Mouse (Mus musculus): ENCODE data around the gene Cyb5d2. TPM values are rescaled to one million over a fixed set of nuclear protein-coding genes. Genes with fewer than 3 reads are reported as not detected.
A peak's percentile ranks its signal among the peaks of the same experiment; 100 is the strongest.
"Not testable (repeated sequence)": the region's sequence is repeated elsewhere in the genome, so short reads cannot be mapped to it uniquely, and the experiment has no call there.

Gene Cyb5d2
- polyA plus RNA-seq, 1 experiment from 2014 or later, result 6.6 TPM

GRCm38 (mm10) chr11:72795149-72795454, 840 bp downstream of the Cyb5d2 start:
- H3K27ac ChIP-seq (ENCODE audit: low read length), result peak overlapping the region; percentile 83
- peak; percentile 22 for ATAC-seq (ENCODE audit: low read depth)
- no peaks in the 10 kb centered on the region for H3K9me3 ChIP-seq (ENCODE audit: control insufficient read depth, low read length)
- H3K4me1 ChIP-seq (replicated peaks; ENCODE audit: control insufficient read depth, insufficient read depth, low read length), result peaks cover 9% of the 10 kb centered on the region
- WGBS, result 12% methylated on average over 14 of the region's 14 CpGs
- no peaks in the 10 kb centered on the region for H3K27me3 ChIP-seq (ENCODE audit: control insufficient read depth, insufficient read depth, low read depth, low read length)
- H3K4me2 ChIP-seq (ENCODE audit: low read depth, low read length), result peak overlapping the region; percentile 86
- H3K9ac ChIP-seq (ENCODE audit: low read length), result peak overlapping the region; percentile 91
- H3K4me3 ChIP-seq (ENCODE audit: low read length), result peak overlapping the region; percentile 72
- H3K36me3 ChIP-seq (ENCODE audit: control insufficient read depth, insufficient read depth, low read length), result no peaks in the 10 kb centered on the region

DNA sequence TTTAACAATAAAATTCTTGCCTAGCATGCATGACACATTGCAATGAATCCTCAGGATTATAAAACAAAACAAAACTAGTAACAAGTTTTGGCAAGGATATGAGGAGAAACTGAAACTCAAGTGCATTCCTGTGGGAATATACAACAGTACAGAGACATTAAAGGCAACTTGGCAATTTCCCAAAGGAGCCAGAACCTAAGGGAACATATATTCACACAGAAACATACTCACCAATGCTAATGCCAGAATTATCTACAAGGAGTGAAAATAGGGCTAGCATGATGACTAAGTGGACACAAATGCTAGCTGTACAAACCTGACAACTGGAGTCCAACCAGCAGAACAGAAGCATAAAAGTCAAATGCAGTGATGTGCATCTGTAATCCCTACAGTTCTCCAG, 3.9 kb downstream of the Cyb5d2 start:
- Histone ChIP-seq H3K4me3 (ENCODE audit: low read length) (no peak overlapping the region), H3K4me2 (ENCODE audit: low read depth, low read length) (no peak overlapping the region), H3K9me3 (ENCODE audit: control insufficient read depth, low read length) (no peaks in the 10 kb centered on the region), H3K27ac (ENCODE audit: low read length) (no peak overlapping the region), H3K9ac (ENCODE audit: low read length) (no peak overlapping the region), H3K36me3 (ENCODE audit: control insufficient read depth, insufficient read depth, low read length) (no peaks in the 10 kb centered on the region), H3K27me3 (ENCODE audit: control insufficient read depth, insufficient read depth, low read depth, low read length) (no peaks in the 10 kb centered on the region), H3K4me1 (replicated peaks; ENCODE audit: control insufficient read depth, insufficient read depth, low read length) (peaks cover 9% of the 10 kb centered on the region)
- no peak for ATAC-seq (ENCODE audit: low read depth)

DNA sequence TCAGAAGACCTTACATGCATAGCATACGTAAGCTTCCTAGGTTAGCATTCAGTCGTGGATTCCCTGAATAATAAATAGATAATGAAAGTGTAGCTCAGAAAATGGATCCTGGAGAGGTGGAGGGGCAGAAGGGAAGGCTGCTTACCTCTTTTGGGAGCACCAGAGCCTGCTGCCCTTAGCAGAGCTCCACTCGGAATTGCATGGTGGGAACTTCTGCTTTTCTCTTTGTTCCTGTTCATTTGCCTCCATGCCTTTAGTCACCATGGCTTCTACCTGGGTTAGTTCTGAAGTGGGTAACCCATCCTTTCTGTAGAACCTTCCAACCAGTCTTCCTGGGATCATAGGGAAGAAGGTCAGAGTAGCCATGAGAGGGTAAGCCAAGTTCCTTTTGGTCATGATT, 13.4 kb downstream of the Cyb5d2 start:
- ATAC-seq (ENCODE audit: low read depth), result no peak
- no peaks in the 10 kb centered on the region for H3K4me1 ChIP-seq (replicated peaks; ENCODE audit: control insufficient read depth, insufficient read depth, low read length)
- no peak overlapping the region for H3K4me3 ChIP-seq (ENCODE audit: low read length)
- H3K27me3 ChIP-seq (ENCODE audit: control insufficient read depth, insufficient read depth, low read depth, low read length), result no peaks in the 10 kb centered on the region
- WGBS, result 78% methylated on average over 3 of the region's 3 CpGs
- H3K9me3 ChIP-seq (ENCODE audit: control insufficient read depth, low read length), result no peaks in the 10 kb centered on the region
- H3K27ac ChIP-seq (ENCODE audit: low read length), result no peak overlapping the region
- no peak overlapping the region for H3K9ac ChIP-seq (ENCODE audit: low read length)
- H3K36me3 ChIP-seq (ENCODE audit: control insufficient read depth, insufficient read depth, low read length), result no peaks in the 10 kb centered on the region
- no peak overlapping the region for H3K4me2 ChIP-seq (ENCODE audit: low read depth, low read length)

DNA sequence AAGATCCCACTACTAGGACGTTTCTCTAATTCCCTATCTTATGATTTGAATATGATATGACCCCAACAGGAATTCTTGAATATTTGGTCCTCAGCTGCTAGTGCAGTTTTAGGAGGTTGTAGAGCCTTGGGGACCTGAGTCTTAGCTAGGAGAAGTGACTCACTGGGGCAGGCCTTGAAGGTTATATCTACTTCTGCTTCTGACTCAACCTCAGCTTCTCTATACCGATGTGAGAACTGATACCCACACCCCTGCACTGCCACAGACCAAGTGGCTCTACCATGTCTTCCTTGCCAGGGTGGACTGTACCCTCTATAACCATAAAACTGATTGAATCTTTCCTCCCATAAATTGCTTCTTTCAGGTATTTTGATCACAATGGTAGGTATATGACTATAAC, 13.8 kb downstream of the Cyb5d2 start:
- Histone ChIP-seq H3K9ac (ENCODE audit: low read length) (no peak overlapping the region), H3K4me2 (ENCODE audit: low read depth, low read length) (no peak overlapping the region), H3K9me3 (ENCODE audit: control insufficient read depth, low read length) (no peaks in the 10 kb centered on the region), H3K4me1 (replicated peaks; ENCODE audit: control insufficient read depth, insufficient read depth, low read length) (no peaks in the 10 kb centered on the region), H3K36me3 (ENCODE audit: control insufficient read depth, insufficient read depth, low read length) (no peaks in the 10 kb centered on the region), H3K27ac (ENCODE audit: low read length) (no peak overlapping the region), H3K4me3 (ENCODE audit: low read length) (no peak overlapping the region), H3K27me3 (ENCODE audit: control insufficient read depth, insufficient read depth, low read depth, low read length) (no peaks in the 10 kb centered on the region)
- 70% methylated on average over 2 of the region's 2 CpGs for WGBS
- ATAC-seq (ENCODE audit: low read depth), result no peak

DNA sequence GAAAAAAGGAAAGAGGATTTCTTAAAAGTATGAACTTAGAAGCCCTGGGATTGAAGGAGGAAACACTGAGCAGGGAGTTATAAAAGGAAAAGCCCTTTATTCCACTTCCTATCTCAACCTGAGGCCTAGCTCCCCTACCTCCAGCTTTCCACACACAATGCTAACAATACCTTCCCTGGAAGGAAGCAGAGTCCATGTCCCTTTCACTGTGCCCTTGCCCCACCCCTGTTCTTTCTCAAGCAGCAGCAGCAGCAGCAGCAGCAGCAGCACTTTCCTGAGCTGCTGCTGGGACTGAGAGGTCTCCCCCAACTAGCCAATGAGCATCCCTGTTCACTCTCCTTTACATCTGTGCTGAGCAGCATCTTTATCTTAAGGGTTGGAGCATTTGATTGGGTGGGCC, 17.0 kb downstream of the Cyb5d2 start:
- Histone ChIP-seq H3K36me3 (ENCODE audit: control insufficient read depth, insufficient read depth, low read length) (no peaks in the 10 kb centered on the region), H3K4me3 (ENCODE audit: low read length) (no peak overlapping the region), H3K4me2 (ENCODE audit: low read depth, low read length) (no peak overlapping the region), H3K27me3 (ENCODE audit: control insufficient read depth, insufficient read depth, low read depth, low read length) (no peaks in the 10 kb centered on the region), H3K9me3 (ENCODE audit: control insufficient read depth, low read length) (no peaks in the 10 kb centered on the region), H3K4me1 (replicated peaks; ENCODE audit: control insufficient read depth, insufficient read depth, low read length) (no peaks in the 10 kb centered on the region), H3K27ac (ENCODE audit: low read length) (no peak overlapping the region), H3K9ac (ENCODE audit: low read length) (no peak overlapping the region)
- no peak for ATAC-seq (ENCODE audit: low read depth)

DNA sequence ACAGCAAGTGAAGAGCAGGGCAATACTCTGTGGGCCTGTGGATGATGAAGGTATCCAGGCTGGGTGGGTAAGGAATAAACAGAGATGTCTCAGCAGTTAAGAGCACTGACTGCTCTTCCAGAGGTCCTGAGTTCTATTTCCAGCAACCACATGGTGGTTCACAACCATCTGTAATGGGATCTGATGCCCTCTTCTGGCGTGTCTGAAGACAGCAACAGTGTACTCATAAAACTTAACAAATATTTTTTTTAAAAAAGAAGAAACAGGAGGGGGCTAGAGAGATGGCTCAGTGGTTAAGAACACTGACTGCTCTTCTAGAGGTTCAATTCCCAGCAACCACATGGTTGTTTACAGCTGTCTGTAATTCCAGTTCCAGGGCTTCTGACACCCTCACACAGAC, 23.3 kb downstream of the Cyb5d2 start:
- not testable (repeated sequence) for H3K4me3 ChIP-seq (ENCODE audit: low read length); H3K9ac ChIP-seq (ENCODE audit: low read length); H3K27me3 ChIP-seq (ENCODE audit: control insufficient read depth, insufficient read depth, low read depth, low read length); ATAC-seq (ENCODE audit: low read depth); H3K4me1 ChIP-seq (replicated peaks; ENCODE audit: control insufficient read depth, insufficient read depth, low read length); H3K27ac ChIP-seq (ENCODE audit: low read length); H3K36me3 ChIP-seq (ENCODE audit: control insufficient read depth, insufficient read depth, low read length); H3K4me2 ChIP-seq (ENCODE audit: low read depth, low read length); H3K9me3 ChIP-seq (ENCODE audit: control insufficient read depth, low read length)
- WGBS, result 36% methylated on average over 1 of the region's 1 CpGs

GRCm38 (mm10) chr11:72771461-72771860, 24.5 kb downstream of the Cyb5d2 start:
- H3K36me3 ChIP-seq (ENCODE audit: control insufficient read depth, insufficient read depth, low read length), result no peaks in the 10 kb centered on the region; the same call in 1 of the 2 replicates
- no peak overlapping the region for H3K27ac ChIP-seq (ENCODE audit: low read length)
- H3K9ac ChIP-seq (ENCODE audit: low read length), result no peak overlapping the region
- ATAC-seq (ENCODE audit: low read depth), result peak; percentile 82
- H3K4me3 ChIP-seq (ENCODE audit: low read length), result no peak overlapping the region
- H3K4me1 ChIP-seq (replicated peaks; ENCODE audit: control insufficient read depth, insufficient read depth, low read length), result peaks cover 7% of the 10 kb centered on the region; the same call in 1 of the 2 replicates
- no peak overlapping the region for H3K4me2 ChIP-seq (ENCODE audit: low read depth, low read length)
- H3K27me3 ChIP-seq (ENCODE audit: control insufficient read depth, insufficient read depth, low read depth, low read length), result no peaks in the 10 kb centered on the region
- no peaks in the 10 kb centered on the region for H3K9me3 ChIP-seq (ENCODE audit: control insufficient read depth, low read length)
- 38% methylated on average over 4 of the region's 4 CpGs for WGBS

DNA sequence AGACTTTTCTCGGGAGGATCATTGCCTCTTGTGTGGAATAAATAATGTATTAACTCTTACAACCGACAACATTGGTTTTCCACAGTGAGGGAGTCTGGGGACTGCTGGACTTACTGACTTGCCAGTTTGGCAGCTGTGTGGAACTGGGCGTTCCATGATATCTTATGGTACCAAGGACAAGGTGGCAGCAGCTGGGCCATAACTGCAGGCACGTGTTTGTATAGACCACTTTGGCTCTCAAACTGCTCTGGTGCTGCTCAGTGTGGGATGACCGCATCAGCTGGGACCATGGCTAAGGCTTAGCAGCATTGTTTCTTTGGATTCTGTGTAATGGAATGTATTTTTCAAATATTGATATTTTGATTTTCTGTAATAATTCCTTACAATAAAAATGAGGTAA, 25.1 kb downstream of the Cyb5d2 start:
- H3K4me1 ChIP-seq (replicated peaks; ENCODE audit: control insufficient read depth, insufficient read depth, low read length), result peaks cover 7% of the 10 kb centered on the region; the same call in 1 of the 2 replicates
- H3K36me3 ChIP-seq (ENCODE audit: control insufficient read depth, insufficient read depth, low read length), result no peaks in the 10 kb centered on the region; the same call in 1 of the 2 replicates
- H3K4me2 ChIP-seq (ENCODE audit: low read depth, low read length), result no peak overlapping the region
- no peak overlapping the region for H3K9ac ChIP-seq (ENCODE audit: low read length)
- ATAC-seq (ENCODE audit: low read depth), result peak; percentile 47; the same call in 1 of the 2 replicates
- 59% methylated on average over 5 of the region's 5 CpGs for WGBS
- no peaks in the 10 kb centered on the region for H3K9me3 ChIP-seq (ENCODE audit: control insufficient read depth, low read length)
- H3K27me3 ChIP-seq (ENCODE audit: control insufficient read depth, insufficient read depth, low read depth, low read length), result no peaks in the 10 kb centered on the region
- H3K4me3 ChIP-seq (ENCODE audit: low read length), result no peak overlapping the region
- H3K27ac ChIP-seq (ENCODE audit: low read length), result no peak overlapping the region

- no peak for ATAC-seq (ENCODE audit: low read depth)
- Histone ChIP-seq H3K27ac (ENCODE audit: low read length) (no peak overlapping the region), H3K9ac (ENCODE audit: low read length) (no peak overlapping the region), H3K36me3 (ENCODE audit: control insufficient read depth, insufficient read depth, low read length) (no peaks in the 10 kb centered on the region; the same call in 1 of the 2 replicates), H3K27me3 (ENCODE audit: control insufficient read depth, insufficient read depth, low read depth, low read length) (no peaks in the 10 kb centered on the region), H3K4me3 (ENCODE audit: low read length) (no peak overlapping the region), H3K4me2 (ENCODE audit: low read depth, low read length) (no peak overlapping the region), H3K4me1 (replicated peaks; ENCODE audit: control insufficient read depth, insufficient read depth, low read length) (peaks cover 7% of the 10 kb centered on the region; the same call in 1 of the 2 replicates), H3K9me3 (ENCODE audit: control insufficient read depth, low read length) (no peaks in the 10 kb centered on the region)
- 91% methylated on average over 3 of the region's 3 CpGs for WGBS
Observed at GRCm38 (mm10) chr11:72770324-72770723, 25.6 kb downstream of the Cyb5d2 start.

DNA sequence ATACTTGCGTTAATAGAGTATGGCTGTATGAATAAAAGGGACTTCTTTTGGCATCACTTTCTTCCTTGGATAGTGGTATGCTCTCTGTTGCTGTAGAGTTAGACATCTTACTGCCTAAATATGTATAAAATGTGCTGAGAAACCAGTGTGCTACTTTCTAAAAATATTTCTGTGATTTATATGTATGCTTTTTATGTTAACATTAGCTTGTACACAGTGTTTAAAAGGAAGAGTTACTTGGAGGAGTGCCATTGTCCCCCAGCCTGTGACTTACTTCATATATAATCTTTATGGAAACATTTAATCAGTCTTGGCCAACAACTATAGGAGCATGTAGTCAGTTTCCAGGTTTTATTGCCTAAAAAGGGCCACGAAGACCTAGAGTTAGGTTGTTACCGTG, 26.9 kb downstream of the Cyb5d2 start:
- H3K4me1 ChIP-seq (replicated peaks; ENCODE audit: control insufficient read depth, insufficient read depth, low read length), result peaks cover 7% of the 10 kb centered on the region; the same call in 1 of the 2 replicates
- H3K27ac ChIP-seq (ENCODE audit: low read length), result peak overlapping the region; percentile 39; the same call in 1 of the 2 replicates
- WGBS, result 71% methylated on average over 3 of the region's 3 CpGs
- ATAC-seq (ENCODE audit: low read depth), result peak; percentile 13; the same call in 1 of the 2 replicates
- H3K27me3 ChIP-seq (ENCODE audit: control insufficient read depth, insufficient read depth, low read depth, low read length), result no peaks in the 10 kb centered on the region
- no peak overlapping the region for H3K9ac ChIP-seq (ENCODE audit: low read length)
- H3K36me3 ChIP-seq (ENCODE audit: control insufficient read depth, insufficient read depth, low read length), result peaks cover 7% of the 10 kb centered on the region; the same call in 1 of the 2 replicates
- no peak overlapping the region for H3K4me2 ChIP-seq (ENCODE audit: low read depth, low read length)
- H3K4me3 ChIP-seq (ENCODE audit: low read length), result no peak overlapping the region
- H3K9me3 ChIP-seq (ENCODE audit: control insufficient read depth, low read length), result no peaks in the 10 kb centered on the region

Measured in lung, embryonic 16.5 days (tissue).